Mouse (Mus musculus) G1E (cell line): ENCODE data around the gene Cd151. TPM values are rescaled to one million over a fixed set of nuclear protein-coding genes. Genes with fewer than 3 reads are reported as not detected.

Source experiments
- ATAC-seq: 2 replicates; pipeline ENCODE4 v1.8.0; 2016; ENCODE audit warnings: mild to moderate bottlenecking; ENCODE audit not compliant: insufficient number of reproducible peaks, poor library complexity, low FRiP score, severe bottlenecking; ENCODE audit errors: extremely low read depth
- DNase-seq: peaks from one replicate; pipeline ENCODE4 v3.0.0; 2012; ENCODE audit warnings: low spot score
- H3K27me3 ChIP-seq: 2 replicates; pipeline ENCODE4 v1.6.1; 2012; ENCODE audit warnings: mild to moderate bottlenecking, low read length, inconsistent platforms; ENCODE audit not compliant: insufficient read depth
- H3K36me3 ChIP-seq: replicated peaks from 2 replicates; pipeline ENCODE3; 2012; ENCODE audit warnings: mild to moderate bottlenecking, inconsistent platforms
- H3K4me1 ChIP-seq: 2 replicates; pipeline ENCODE4 v1.6.1; 2012; ENCODE audit warnings: low read depth, low read length, inconsistent platforms, mixed read lengths; ENCODE audit not compliant: insufficient read depth
- H3K4me3 ChIP-seq: 2 replicates; pipeline ENCODE4 v1.5.1; 2012; ENCODE audit warnings: low read depth, mild to moderate bottlenecking, inconsistent platforms, low read length, moderate library complexity, mixed read lengths
- H3K9me3 ChIP-seq: replicated peaks from 2 replicates; pipeline ENCODE4 v1.6.1; 2012; ENCODE audit warnings: inconsistent platforms
- CTCF ChIP-seq: IDR thresholded peaks from 2 replicates; pipeline ENCODE4 v1.5.1; 2012; ENCODE audit warnings: low read depth, low read length, inconsistent platforms, mixed read lengths
- GATA1 ChIP-seq: IDR thresholded peaks from 2 replicates; pipeline ENCODE4 v1.6.1; 2012; ENCODE audit warnings: borderline replicate concordance, low read length, inconsistent platforms, mixed read lengths
- GATA2 ChIP-seq: IDR thresholded peaks from 2 replicates; pipeline ENCODE4 v1.6.1; 2012; ENCODE audit warnings: low read depth, low read length, inconsistent platforms, borderline replicate concordance
- POLR2AphosphoS5 ChIP-seq: IDR thresholded peaks from 2 replicates; pipeline ENCODE4 v1.6.1; 2012; ENCODE audit warnings: low read depth, low read length, inconsistent platforms; ENCODE audit not compliant: insufficient replicate concordance
- TAL1 ChIP-seq: conservative IDR thresholded peaks from 2 replicates; pipeline ENCODE4 v1.6.1; 2012; ENCODE audit warnings: low read depth, low read length, inconsistent platforms, mixed read lengths
- polyA plus RNA-seq: library from polyadenylated mRNA; stranded (reverse); fragments of >175 nt; gene quantifications from 2 replicates; pipeline ENCODE4 v1.2.3, GENCODE M21; 2012
- total RNA-seq, 2 experiments: library from RNA; stranded (forward) in 1 of 2; stranded (reverse) in 1 of 2; fragments of 200-1000 nt in 1 of 2; fragments of >200 nt in 1 of 2; fragmentation: Nextera tagmentation in 1 of 2; gene quantifications; 2 replicates each; pipeline ENCODE4 v1.2.3; 2014 to 2017

Gene Cd151
- total and polyA plus RNA-seq, 3 experiments = 13.3 to 24.3 (median 13.8) TPM

DNA sequence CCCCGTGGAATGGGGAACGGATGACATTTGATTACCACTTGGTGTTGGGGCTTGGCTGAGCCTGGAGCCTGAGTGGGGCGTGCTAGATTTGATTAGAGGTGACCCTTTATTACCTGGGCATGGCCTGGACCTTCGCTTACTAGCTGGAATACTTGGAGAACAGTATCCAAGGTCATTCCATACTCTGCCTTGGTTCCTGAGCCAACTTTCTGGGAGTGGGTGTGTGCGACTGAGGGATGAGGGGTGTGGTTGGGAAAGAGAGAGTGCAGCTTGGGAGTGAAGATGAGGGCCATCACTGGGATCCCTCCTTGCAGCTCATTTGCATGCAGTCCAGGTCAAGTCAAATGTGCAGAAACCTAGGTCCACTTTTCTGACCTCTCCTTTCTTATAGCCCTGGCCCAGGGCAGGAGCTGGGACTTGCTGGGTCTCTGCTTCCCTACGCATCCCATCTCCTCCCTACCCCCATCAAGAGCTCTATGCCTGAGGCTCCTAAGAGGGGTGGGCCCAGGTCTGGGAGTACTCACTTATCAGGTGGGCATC is 16.0 kb downstream of the Cd151 start:
- Histone ChIP-seq H3K9me3 (0 out of 2 replicates have a peak, but pooled peaks cover 2% of the 10 kb centered on the region), H3K36me3 (peaks cover 91% of the 10 kb centered on the region), H3K27me3 (peaks cover 2% of the 10 kb centered on the region; the same call in 1 of the 2 replicates), H3K4me1 (peaks cover 23% of the 10 kb centered on the region), H3K4me3 (no peak overlapping the region)
- TF ChIP-seq TAL1 (no peak), GATA2 (no peak), POLR2AphosphoS5 (no peak), CTCF (no peak), GATA1 (no peak)
- DNase-seq (no peak), ATAC-seq (no peak)

DNA sequence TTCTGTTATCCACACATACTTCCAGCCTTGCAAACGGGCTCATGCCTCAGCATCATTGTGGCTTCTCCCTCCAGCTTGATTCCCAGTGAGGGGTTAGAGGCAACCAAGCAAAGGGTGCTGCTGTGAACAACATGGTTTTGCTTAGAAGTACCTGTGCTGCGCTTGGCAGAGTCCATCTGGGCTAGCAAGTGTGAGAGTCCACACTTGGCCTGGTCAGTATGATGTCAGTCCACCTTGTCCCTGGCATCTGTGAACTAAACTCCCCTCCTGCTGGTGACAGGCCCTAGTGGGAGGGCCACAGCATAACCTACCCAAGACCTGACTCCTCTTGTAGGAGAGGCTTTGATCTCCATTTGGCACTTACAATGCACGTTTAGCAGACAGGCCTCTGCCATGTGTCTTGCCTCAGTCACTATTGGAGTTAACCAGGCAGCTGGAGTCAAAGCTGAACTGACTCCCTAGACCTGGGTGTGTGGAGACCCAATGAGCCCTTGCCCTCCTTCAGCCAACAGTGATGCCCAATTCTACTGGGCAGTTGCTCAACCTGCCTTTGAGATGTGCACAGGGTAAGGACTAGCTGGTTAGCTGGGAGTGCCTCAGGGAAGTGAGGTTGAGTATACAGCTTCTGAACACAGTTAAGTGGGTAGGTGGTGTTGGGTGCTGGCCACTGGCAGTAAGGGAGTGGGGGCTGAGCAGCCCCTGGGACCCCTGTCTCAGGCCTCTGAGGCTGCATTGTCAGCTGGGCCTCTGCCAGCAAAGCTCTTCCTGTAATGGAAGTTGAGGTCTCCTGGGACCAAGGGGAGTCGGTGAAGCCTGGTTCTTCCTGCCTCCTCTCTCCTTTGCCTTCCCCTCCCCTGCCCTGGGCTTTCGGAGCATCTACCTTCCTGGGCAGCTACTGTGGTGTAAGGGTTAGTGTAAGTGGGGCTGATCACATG is 17.3 kb downstream of the Cd151 start:
- ATAC-seq = no peak

DNA sequence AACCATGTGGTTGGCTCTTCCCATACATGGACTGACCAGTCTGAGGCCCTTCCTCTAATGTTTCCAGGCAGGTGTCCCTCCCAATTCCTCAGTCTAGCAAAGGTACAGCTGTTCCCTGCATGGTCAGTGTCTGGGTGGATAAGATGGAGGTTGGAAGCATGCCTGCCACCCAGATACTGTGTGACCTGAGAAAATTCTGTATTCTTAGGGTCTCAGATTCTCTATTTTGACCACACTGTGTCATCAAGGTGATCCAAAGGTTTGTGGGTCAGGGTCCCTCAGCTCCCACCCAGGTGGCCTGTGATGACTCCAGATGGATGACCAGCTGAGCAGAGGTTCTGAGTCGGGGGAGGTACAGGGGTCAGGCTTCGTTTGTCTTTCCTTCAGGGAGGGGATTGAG is 18.0 kb downstream of the Cd151 start:
- TF ChIP-seq POLR2AphosphoS5 (no peak), GATA1 (no peak), CTCF (no peak), TAL1 (no peak), GATA2 (no peak)
- DNase-seq (no peak), ATAC-seq (no peak)
- peaks cover 2% of the 10 kb centered on the region; the same call in 1 of the 2 replicates for H3K27me3 ChIP-seq
- H3K4me3 ChIP-seq = no peak overlapping the region
- H3K36me3 ChIP-seq = peaks cover 95% of the 10 kb centered on the region
- H3K9me3 ChIP-seq = 0 out of 2 replicates have a peak, but pooled peaks cover 2% of the 10 kb centered on the region
- H3K4me1 ChIP-seq = peaks cover 19% of the 10 kb centered on the region

More for the DNA sequence above, 17.3 kb downstream of the Cd151 start:
- no peak for DNase-seq
- H3K9me3 ChIP-seq = 0 out of 2 replicates have a peak, but pooled peaks cover 2% of the 10 kb centered on the region
- peaks cover 2% of the 10 kb centered on the region; the same call in 1 of the 2 replicates for H3K27me3 ChIP-seq
- no peak overlapping the region for H3K4me3 ChIP-seq
- peaks cover 19% of the 10 kb centered on the region for H3K4me1 ChIP-seq
- H3K36me3 ChIP-seq = peaks cover 92% of the 10 kb centered on the region
- TF ChIP-seq GATA2 (no peak), POLR2AphosphoS5 (no peak), TAL1 (no peak), GATA1 (no peak), CTCF (no peak)

DNA sequence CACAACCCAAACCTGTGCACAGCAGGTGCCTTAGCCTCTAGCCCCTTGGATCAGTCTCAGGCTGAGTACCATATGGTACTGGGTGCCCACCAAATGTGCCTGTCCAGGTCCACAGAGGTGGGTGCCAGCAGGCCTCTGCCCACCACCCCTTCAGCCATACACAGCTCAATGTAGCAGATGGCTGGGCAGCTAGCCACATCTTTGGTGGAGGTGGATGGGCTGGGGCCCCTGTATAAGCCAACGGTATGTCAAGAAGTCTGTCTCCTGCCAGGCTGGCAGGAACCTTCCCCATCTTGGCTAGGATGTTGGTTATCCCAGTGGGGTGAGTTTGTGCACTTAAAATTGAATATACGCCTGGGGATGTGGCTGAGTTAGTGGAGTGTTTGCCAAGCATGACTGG is 18.4 kb downstream of the Cd151 start:
- ATAC-seq (no peak), DNase-seq (no peak)
- 0 out of 2 replicates have a peak, but pooled peaks cover 2% of the 10 kb centered on the region for H3K9me3 ChIP-seq
- H3K4me3 ChIP-seq = no peak overlapping the region
- H3K36me3 ChIP-seq = peaks cover 95% of the 10 kb centered on the region
- H3K27me3 ChIP-seq = peaks cover 2% of the 10 kb centered on the region; the same call in 1 of the 2 replicates
- TF ChIP-seq GATA1 (no peak), POLR2AphosphoS5 (no peak), TAL1 (no peak), CTCF (no peak), GATA2 (no peak)
- peaks cover 15% of the 10 kb centered on the region for H3K4me1 ChIP-seq

DNA sequence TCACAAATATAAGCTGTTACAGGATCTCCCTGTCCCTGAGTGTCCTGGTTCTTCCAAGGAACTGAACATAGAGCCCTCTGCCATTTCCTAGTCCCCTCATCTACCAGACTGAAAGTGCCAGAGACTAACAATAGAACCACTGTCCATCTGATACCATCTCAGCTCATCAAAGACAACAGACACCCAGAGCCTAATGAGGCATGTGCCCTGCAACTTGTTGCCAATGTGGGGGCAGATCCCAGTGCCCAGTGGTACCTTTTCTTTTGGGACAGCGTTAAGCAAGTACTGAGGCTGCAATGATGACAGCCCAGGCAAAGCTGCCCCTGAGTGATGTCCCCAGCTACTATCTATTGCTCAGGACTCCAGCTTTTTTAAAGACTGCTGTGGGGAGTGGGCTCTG is 19.0 kb downstream of the Cd151 start:
- peaks cover 95% of the 10 kb centered on the region for H3K36me3 ChIP-seq
- no peak for TF ChIP-seq GATA1
- TF ChIP-seq GATA2 = no peak
- TF ChIP-seq TAL1 = no peak
- no peak for TF ChIP-seq POLR2AphosphoS5
- no peak for TF ChIP-seq CTCF
- H3K4me1 ChIP-seq = peaks cover 9% of the 10 kb centered on the region
- H3K27me3 ChIP-seq = peaks cover 2% of the 10 kb centered on the region; the same call in 1 of the 2 replicates
- 0 out of 2 replicates have a peak, but pooled peaks cover 2% of the 10 kb centered on the region for H3K9me3 ChIP-seq
- DNase-seq (no peak), ATAC-seq (no peak)
- H3K4me3 ChIP-seq = no peak overlapping the region

DNA sequence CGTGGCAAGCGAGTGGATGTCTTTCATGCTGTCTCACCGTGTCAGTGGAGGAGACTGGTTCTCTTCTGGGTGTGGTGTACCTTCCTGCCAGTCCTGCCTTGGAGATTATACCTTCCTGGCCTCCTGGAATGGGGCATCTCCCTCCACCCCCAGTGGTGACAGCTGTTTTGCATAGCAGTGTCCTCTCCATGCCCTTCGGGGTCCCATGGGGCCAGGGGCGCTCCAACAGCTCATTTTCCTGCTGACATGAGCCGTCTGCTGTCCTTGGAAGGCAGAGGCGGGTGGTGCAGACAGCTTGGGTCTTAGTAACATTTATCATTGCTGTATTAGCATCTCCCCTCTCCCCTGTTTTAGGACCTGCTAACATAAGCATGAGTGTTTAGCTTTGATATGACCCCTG is 19.9 kb downstream of the Cd151 start:
- ATAC-seq (no peak), DNase-seq (no peak)
- TF ChIP-seq TAL1 (no peak), GATA2 (no peak), CTCF (no peak), GATA1 (no peak), POLR2AphosphoS5 (no peak)
- Histone ChIP-seq H3K36me3 (peaks cover 95% of the 10 kb centered on the region), H3K4me3 (no peak overlapping the region), H3K9me3 (no peaks in the 10 kb centered on the region), H3K4me1 (peaks cover 7% of the 10 kb centered on the region), H3K27me3 (no peaks in the 10 kb centered on the region)
